Mouse (Mus musculus): ENCODE results near the gene Ms4a5.
"Not testable (repeated sequence)": the region's sequence is repeated elsewhere in the genome, so short reads cannot be mapped to it uniquely, and the experiment has no call there.

The Ms4a5 gene

GRCm38 (mm10) chr19:11283773-11284172, at the start of gene Ms4a5:
TSS of gene Ms4a5 (minus strand) at chr19:11283873.
- DNase-seq (ENCODE audit: low spot score in 2 of 2), result no peak

- peak; percentile 15 to 23 for DNase-seq (ENCODE audit: low spot score in 2 of 2)
Measured at GRCm38 (mm10) chr19:11321123-11321522, 37.5 kb upstream of the Ms4a5 start.

GRCm38 (mm10) chr19:11316786-11317185, 33.1 kb upstream of the Ms4a5 start:
- no peak for DNase-seq (ENCODE audit: low spot score in 2 of 2)

- no peak for DNase-seq (ENCODE audit: low spot score in 2 of 2)
Measured at GRCm38 (mm10) chr19:11314354-11314753, 30.7 kb upstream of the Ms4a5 start, which contains the start of gene Ms4a14. TSS of gene Ms4a14 (minus strand) at chr19:11314454.

- no peak for DNase-seq (ENCODE audit: low spot score in 2 of 2)
Measured at GRCm38 (mm10) chr19:11308888-11309287, 25.2 kb upstream of the Ms4a5 start.

- not testable (repeated sequence) for DNase-seq (ENCODE audit: low spot score in 2 of 2)
Measured at GRCm38 (mm10) chr19:11299529-11299928, 15.9 kb upstream of the Ms4a5 start.

GRCm38 (mm10) chr19:11298939-11299338, 15.3 kb upstream of the Ms4a5 start:
- DNase-seq (ENCODE audit: low spot score in 2 of 2), result no peak

GRCm38 (mm10) chr19:11293616-11294015, 9.9 kb upstream of the Ms4a5 start:
- not testable (repeated sequence) for DNase-seq (ENCODE audit: low spot score in 2 of 2)

GRCm38 (mm10) chr19:11292990-11293389, 9.3 kb upstream of the Ms4a5 start:
- peak; percentile 3 to 9 for DNase-seq (ENCODE audit: low spot score in 2 of 2)

GRCm38 (mm10) chr19:11280223-11280622, 3.5 kb downstream of the Ms4a5 start:
- DNase-seq (ENCODE audit: low spot score in 2 of 2), result no peak

GRCm38 (mm10) chr19:11276431-11276830, 7.2 kb downstream of the Ms4a5 start:
- no peak for DNase-seq (ENCODE audit: low spot score in 2 of 2)

- DNase-seq (ENCODE audit: low spot score in 2 of 2), result no peak
Measured at GRCm38 (mm10) chr19:11266956-11267355, 16.7 kb downstream of the Ms4a5 start.

- DNase-seq (ENCODE audit: low spot score in 2 of 2), result peak in 1 of 2 experiments; percentile 11
Measured at GRCm38 (mm10) chr19:11266052-11266845, 17.4 kb downstream of the Ms4a5 start, which contains the start of gene Ms4a1. TSS of gene Ms4a1 (minus strand) at chr19:11266241.

- no peak for DNase-seq (ENCODE audit: low spot score in 2 of 2)
Measured at GRCm38 (mm10) chr19:11264602-11265185, 19.0 kb downstream of the Ms4a5 start.

GRCm38 (mm10) chr19:11263549-11263948, 20.1 kb downstream of the Ms4a5 start:
- no peak for DNase-seq (ENCODE audit: low spot score in 2 of 2)

- DNase-seq (ENCODE audit: low spot score in 2 of 2), result not testable (repeated sequence)
Measured at GRCm38 (mm10) chr19:11262932-11263331, 20.7 kb downstream of the Ms4a5 start.

- no peak for DNase-seq (ENCODE audit: low spot score in 2 of 2)
Measured at GRCm38 (mm10) chr19:11261522-11261921, 22.2 kb downstream of the Ms4a5 start.

GRCm38 (mm10) chr19:11244230-11244629, 39.4 kb downstream of the Ms4a5 start:
- peak; percentile 29 to 49 for DNase-seq (ENCODE audit: low spot score in 2 of 2)

- DNase-seq (ENCODE audit: low spot score in 2 of 2), result no peak
Measured at GRCm38 (mm10) chr19:11242560-11242959, 41.1 kb downstream of the Ms4a5 start.

GRCm38 (mm10) chr19:11235820-11236219, 47.9 kb downstream of the Ms4a5 start:
- DNase-seq (ENCODE audit: low spot score in 2 of 2), result no peak

- DNase-seq (ENCODE audit: low spot score in 2 of 2), result no peak
Measured at GRCm38 (mm10) chr19:11234921-11235735, 48.5 kb downstream of the Ms4a5 start.

- peak in 1 of 2 experiments; percentile 9 for DNase-seq (ENCODE audit: low spot score in 2 of 2)
Measured at GRCm38 (mm10) chr19:11234244-11234643, 49.4 kb downstream of the Ms4a5 start.

Measured in heart, adult 9 months (tissue).